Mouse (Mus musculus) WW6 (cell line): ENCODE results near the gene Tbxas1.

Source experiments
- DNase-seq: peaks from one replicate; pipeline ENCODE4 v3.0.0-alpha.2; 2013; ENCODE audit warnings: low read depth, low spot score

The Tbxas1 gene

GRCm38 (mm10) chr6:38853561-38853992 is 21.6 kb upstream of the Tbxas1 start:
- no peak for DNase-seq

GRCm38 (mm10) chr6:38859819-38860218 is 15.4 kb upstream of the Tbxas1 start:
- no peak for DNase-seq

GRCm38 (mm10) chr6:38860301-38860700 is 14.9 kb upstream of the Tbxas1 start:
- no peak for DNase-seq

GRCm38 (mm10) chr6:38863595-38863994 is 11.6 kb upstream of the Tbxas1 start:
- no peak for DNase-seq

- DNase-seq: no peak
Measured at GRCm38 (mm10) chr6:38865805-38866204, 9.4 kb upstream of the Tbxas1 start.

- DNase-seq: no peak
Measured at GRCm38 (mm10) chr6:38866357-38866756, 8.8 kb upstream of the Tbxas1 start.

GRCm38 (mm10) chr6:38866761-38867160 is 8.4 kb upstream of the Tbxas1 start:
- no peak for DNase-seq

GRCm38 (mm10) chr6:38867291-38867690 is 7.9 kb upstream of the Tbxas1 start:
- no peak for DNase-seq

GRCm38 (mm10) chr6:38868974-38869373 is 6.2 kb upstream of the Tbxas1 start:
- no peak for DNase-seq

GRCm38 (mm10) chr6:38870070-38870469 is 5.1 kb upstream of the Tbxas1 start:
- DNase-seq: no peak

- DNase-seq: no peak
Measured at GRCm38 (mm10) chr6:38871051-38871450, 4.2 kb upstream of the Tbxas1 start.

GRCm38 (mm10) chr6:38873316-38873715 is 1.9 kb upstream of the Tbxas1 start:
- no peak for DNase-seq

GRCm38 (mm10) chr6:38874035-38874434 is 1.2 kb upstream of the Tbxas1 start:
- DNase-seq: no peak

- no peak for DNase-seq
Measured at GRCm38 (mm10) chr6:38874565-38875257, 493 bp upstream of the Tbxas1 start.

GRCm38 (mm10) chr6:38876071-38876911 is 1.1 kb downstream of the Tbxas1 start, which contains the start of gene Hipk2:
TSS of gene Hipk2 (minus strand) at chr6:38876165.
- DNase-seq: no peak

- DNase-seq: no peak
Measured at GRCm38 (mm10) chr6:38877674-38878073, 2.5 kb downstream of the Tbxas1 start.

GRCm38 (mm10) chr6:38881468-38881867 is 6.3 kb downstream of the Tbxas1 start:
- DNase-seq: no peak

GRCm38 (mm10) chr6:38881975-38882374 is 6.8 kb downstream of the Tbxas1 start:
- DNase-seq: no peak

- no peak for DNase-seq
Measured at GRCm38 (mm10) chr6:38882728-38883171, 7.5 kb downstream of the Tbxas1 start.

- DNase-seq: no peak
Measured at GRCm38 (mm10) chr6:38884482-38884881, 9.3 kb downstream of the Tbxas1 start.

GRCm38 (mm10) chr6:38885132-38885531 is 9.9 kb downstream of the Tbxas1 start:
- no peak for DNase-seq

- DNase-seq: no peak
Measured at GRCm38 (mm10) chr6:38887436-38887835, 12.2 kb downstream of the Tbxas1 start.

- DNase-seq: no peak
Measured at GRCm38 (mm10) chr6:38889156-38889555, 14.0 kb downstream of the Tbxas1 start.
